Mouse (Mus musculus): Measurements from ENCODE around the gene Moxd1. TPM values are rescaled to one million over a fixed set of nuclear protein-coding genes. Genes with fewer than 3 reads are reported as not detected.

The Moxd1 gene
- 0.25 and 0.37 TPM in 2 replicates for polyA plus RNA-seq (2015; fragmentation: Nextera tagmentation; extraction: Ambion mirVana)

GRCm38 (mm10) chr10:24223449-24224143 is at the start of gene Moxd1:
TSS of gene Moxd1 (plus strand) at chr10:24223517.
- ATAC-seq (ENCODE audit: low read depth) (0 out of 2 replicates have a peak, but pooled peaks have one; percentile 10), DNase-seq (no peak)
- Histone ChIP-seq H3K9ac (no peak within 1 kb of the TSS), H3K4me2 (peak within 1 kb of the TSS; percentile 61), H3K9me3 (replicated peaks) (no peaks in the 10 kb centered on the region), H3K36me3 (no peaks in the 10 kb centered on the region), H3K4me3 (replicated peaks) (peak within 1 kb of the TSS; percentile 41), H3K4me1 (replicated peaks) (peaks cover 6% of the 10 kb centered on the region), H3K27me3 (peaks cover 41% of the 10 kb centered on the region), H3K27ac (no peak within 1 kb of the TSS)
- WGBS (ENCODE audit: insufficient replicate concordance): 2% methylated on average over 56 of the region's 56 CpGs

GRCm38 (mm10) chr10:24190392-24190791 is 32.9 kb upstream of the Moxd1 start:
- ATAC-seq (ENCODE audit: low read depth) (no peak), DNase-seq (no peak)
- no peak overlapping the region for H3K4me2 ChIP-seq
- H3K36me3 ChIP-seq: peaks cover 11% of the 10 kb centered on the region; the same call in 1 of the 2 replicates
- no peak overlapping the region for H3K27ac ChIP-seq
- H3K4me1 ChIP-seq (replicated peaks): no peaks in the 10 kb centered on the region
- WGBS (ENCODE audit: insufficient replicate concordance): 65% methylated on average over 7 of the region's 7 CpGs
- H3K27me3 ChIP-seq: no peaks in the 10 kb centered on the region
- H3K4me3 ChIP-seq (replicated peaks): no peak overlapping the region
- H3K9me3 ChIP-seq (replicated peaks): no peaks in the 10 kb centered on the region
- no peak overlapping the region for H3K9ac ChIP-seq

- no peaks in the 10 kb centered on the region for H3K9me3 ChIP-seq (replicated peaks)
- DNase-seq (no peak), ATAC-seq (ENCODE audit: low read depth) (no peak)
- no peaks in the 10 kb centered on the region for H3K4me1 ChIP-seq (replicated peaks)
- no peak overlapping the region for H3K9ac ChIP-seq
- no peak overlapping the region for H3K4me3 ChIP-seq (replicated peaks)
- 42% methylated on average over 1 of the region's 1 CpGs for WGBS (ENCODE audit: insufficient replicate concordance)
- no peak overlapping the region for H3K27ac ChIP-seq
- H3K27me3 ChIP-seq: no peaks in the 10 kb centered on the region
- H3K36me3 ChIP-seq: 0 out of 2 replicates have a peak, but pooled peaks cover 4% of the 10 kb centered on the region
- H3K4me2 ChIP-seq: no peak overlapping the region
Measured at GRCm38 (mm10) chr10:24191977-24192376, 31.3 kb upstream of the Moxd1 start.

DNA sequence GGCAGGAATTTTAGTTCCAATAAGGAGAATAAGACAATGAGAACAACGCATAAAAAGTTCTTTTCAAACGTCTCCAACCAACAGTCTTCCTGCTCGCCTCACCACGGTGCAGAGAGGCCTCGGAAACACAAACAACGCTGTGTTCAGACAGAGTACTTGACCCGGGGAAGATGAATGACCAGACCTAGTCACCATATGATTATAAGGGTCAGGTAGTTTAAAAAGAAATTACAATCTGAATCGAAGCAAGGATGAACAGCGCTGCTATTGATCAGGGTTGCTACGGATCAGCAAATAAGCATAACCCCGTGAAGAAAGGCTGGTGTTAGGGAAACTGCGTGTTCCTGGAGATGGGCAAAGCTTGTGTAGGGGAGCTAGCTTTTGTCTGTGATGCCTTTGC is 24.0 kb upstream of the Moxd1 start:
- no peak overlapping the region for H3K27ac ChIP-seq
- H3K9me3 ChIP-seq (replicated peaks): no peaks in the 10 kb centered on the region
- no peak overlapping the region for H3K4me2 ChIP-seq
- no peak overlapping the region for H3K4me3 ChIP-seq (replicated peaks)
- DNase-seq: no peak
- WGBS (ENCODE audit: insufficient replicate concordance): 75% methylated on average over 12 of the region's 12 CpGs
- no peaks in the 10 kb centered on the region for H3K27me3 ChIP-seq
- no peak overlapping the region for H3K9ac ChIP-seq
- no peaks in the 10 kb centered on the region for H3K4me1 ChIP-seq (replicated peaks)
- no peaks in the 10 kb centered on the region for H3K36me3 ChIP-seq
- no peak for ATAC-seq (ENCODE audit: low read depth)

- Histone ChIP-seq H3K27ac (no peak overlapping the region), H3K4me2 (no peak overlapping the region), H3K4me3 (replicated peaks) (no peak overlapping the region), H3K9me3 (replicated peaks) (no peaks in the 10 kb centered on the region), H3K36me3 (no peaks in the 10 kb centered on the region), H3K27me3 (no peaks in the 10 kb centered on the region), H3K9ac (no peak overlapping the region), H3K4me1 (replicated peaks) (no peaks in the 10 kb centered on the region)
- WGBS (ENCODE audit: insufficient replicate concordance): 73% methylated on average over 3 of the region's 3 CpGs
- DNase-seq (no peak), ATAC-seq (ENCODE audit: low read depth) (no peak)
Measured at GRCm38 (mm10) chr10:24200099-24200498, 23.2 kb upstream of the Moxd1 start.

DNA sequence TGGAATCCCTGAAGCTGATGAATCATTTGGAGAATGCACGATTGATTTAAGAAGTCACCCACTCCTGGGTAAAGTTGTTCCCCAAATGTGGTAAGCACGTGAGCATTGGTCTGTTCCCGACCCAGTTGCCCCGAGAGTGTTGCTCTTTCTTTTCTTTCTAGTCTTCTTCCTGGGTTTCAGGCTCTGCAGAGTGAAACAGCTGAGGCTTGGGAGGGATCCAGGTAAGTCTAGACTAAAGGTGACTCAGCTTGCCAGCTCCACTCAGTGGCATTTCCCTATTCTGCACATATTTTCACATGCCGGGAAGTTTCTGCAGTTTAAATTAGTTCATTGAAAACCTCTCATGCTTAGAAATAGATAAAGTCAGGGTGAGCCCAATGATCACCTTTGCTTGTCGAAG is 13.2 kb upstream of the Moxd1 start:
- H3K9ac ChIP-seq: no peak overlapping the region
- 63% methylated on average over 6 of the region's 6 CpGs for WGBS (ENCODE audit: insufficient replicate concordance)
- H3K9me3 ChIP-seq (replicated peaks): no peaks in the 10 kb centered on the region
- H3K4me2 ChIP-seq: no peak overlapping the region
- no peaks in the 10 kb centered on the region for H3K27me3 ChIP-seq
- DNase-seq: no peak
- H3K4me1 ChIP-seq (replicated peaks): no peaks in the 10 kb centered on the region
- H3K27ac ChIP-seq: no peak overlapping the region
- no peaks in the 10 kb centered on the region for H3K36me3 ChIP-seq
- no peak for ATAC-seq (ENCODE audit: low read depth)
- H3K4me3 ChIP-seq (replicated peaks): no peak overlapping the region

DNA sequence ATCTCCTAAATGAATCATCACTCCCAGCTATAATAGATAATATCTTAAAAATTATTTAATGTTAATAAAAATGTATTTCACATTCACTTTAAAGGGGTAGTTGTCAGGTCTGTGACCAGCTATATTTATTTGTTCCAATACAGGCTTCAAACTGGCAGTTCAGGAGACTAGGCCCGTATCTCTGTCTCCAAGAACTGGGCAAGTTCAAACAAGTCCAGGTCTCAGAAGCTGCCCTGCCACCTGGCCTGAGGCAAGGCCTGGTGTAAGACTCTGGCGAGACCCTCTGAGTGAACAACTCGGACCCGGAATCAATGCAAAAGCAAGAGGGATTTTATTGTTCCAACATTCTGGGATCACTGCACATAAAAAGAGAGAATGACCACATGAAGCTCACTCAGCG is 10.0 kb upstream of the Moxd1 start:
- 62% methylated on average over 5 of the region's 5 CpGs for WGBS (ENCODE audit: insufficient replicate concordance)
- Histone ChIP-seq H3K4me3 (replicated peaks) (no peak overlapping the region), H3K27ac (no peak overlapping the region), H3K36me3 (no peaks in the 10 kb centered on the region), H3K27me3 (no peaks in the 10 kb centered on the region), H3K4me1 (replicated peaks) (no peaks in the 10 kb centered on the region), H3K9me3 (replicated peaks) (no peaks in the 10 kb centered on the region), H3K4me2 (no peak overlapping the region), H3K9ac (no peak overlapping the region)
- DNase-seq (no peak), ATAC-seq (ENCODE audit: low read depth) (no peak)

DNA sequence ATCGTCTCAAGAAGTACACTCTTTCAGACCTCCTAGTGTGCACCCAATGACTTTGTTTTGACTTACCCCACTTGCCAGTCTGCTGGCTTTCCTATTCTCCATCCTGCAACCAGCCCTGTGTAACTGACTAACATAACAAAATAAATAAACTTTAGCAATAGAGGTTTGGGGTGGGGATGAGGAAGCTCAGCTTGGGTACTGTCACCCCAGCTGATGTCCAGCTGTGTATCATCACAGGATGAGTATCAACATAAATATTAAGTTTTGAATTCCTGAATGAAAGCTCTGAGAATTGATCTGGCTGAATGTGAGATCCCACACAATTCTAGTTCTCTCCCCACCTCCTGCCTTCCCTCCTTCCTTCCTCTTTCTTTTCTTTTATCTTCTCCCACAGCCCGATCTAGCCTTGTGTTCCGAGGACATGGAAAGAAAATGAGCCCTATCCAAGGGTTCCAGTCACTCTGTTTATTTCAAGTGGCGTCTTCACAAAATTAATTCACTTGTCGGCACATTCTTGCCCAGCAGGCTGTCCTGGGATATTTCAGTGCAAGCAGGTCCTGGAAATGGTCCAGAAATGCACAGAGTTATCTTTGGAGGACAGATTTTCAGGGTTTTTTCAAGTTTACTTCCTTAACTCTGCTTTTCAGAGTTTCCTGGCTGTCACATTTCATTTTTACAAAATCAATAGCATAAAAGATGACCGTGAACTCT is 5.6 kb upstream of the Moxd1 start:
- H3K4me3 ChIP-seq (replicated peaks): no peak overlapping the region
- WGBS (ENCODE audit: insufficient replicate concordance): 42% methylated on average over 6 of the region's 6 CpGs
- H3K9me3 ChIP-seq (replicated peaks): no peaks in the 10 kb centered on the region
- no peak overlapping the region for H3K27ac ChIP-seq
- ATAC-seq (ENCODE audit: low read depth) (no peak), DNase-seq (no peak)
- H3K36me3 ChIP-seq: no peaks in the 10 kb centered on the region
- H3K27me3 ChIP-seq: peaks cover 14% of the 10 kb centered on the region
- H3K9ac ChIP-seq: no peak overlapping the region
- no peak overlapping the region for H3K4me2 ChIP-seq
- H3K4me1 ChIP-seq (replicated peaks): no peaks in the 10 kb centered on the region

- ATAC-seq (ENCODE audit: low read depth) (no peak), DNase-seq (no peak)
- 59% methylated on average over 5 of the region's 5 CpGs for WGBS (ENCODE audit: insufficient replicate concordance)
- H3K36me3 ChIP-seq: no peaks in the 10 kb centered on the region
- H3K4me3 ChIP-seq (replicated peaks): no peak overlapping the region
- peaks cover 6% of the 10 kb centered on the region for H3K4me1 ChIP-seq (replicated peaks)
- no peak overlapping the region for H3K27ac ChIP-seq
- no peak overlapping the region for H3K4me2 ChIP-seq
- H3K27me3 ChIP-seq: peaks cover 41% of the 10 kb centered on the region
- H3K9me3 ChIP-seq (replicated peaks): no peaks in the 10 kb centered on the region
- no peak overlapping the region for H3K9ac ChIP-seq
Measured at GRCm38 (mm10) chr10:24220931-24221330, 2.4 kb upstream of the Moxd1 start.

GRCm38 (mm10) chr10:24222911-24223310 is 406 bp upstream of the Moxd1 start:
- WGBS (ENCODE audit: insufficient replicate concordance): 17% methylated on average over 6 of the region's 6 CpGs
- H3K9me3 ChIP-seq (replicated peaks): no peaks in the 10 kb centered on the region
- H3K9ac ChIP-seq: no peak overlapping the region
- peaks cover 6% of the 10 kb centered on the region for H3K4me1 ChIP-seq (replicated peaks)
- H3K4me3 ChIP-seq (replicated peaks): peak overlapping the region; percentile 41
- H3K36me3 ChIP-seq: no peaks in the 10 kb centered on the region
- no peak for ATAC-seq (ENCODE audit: low read depth)
- H3K27me3 ChIP-seq: peaks cover 41% of the 10 kb centered on the region
- no peak for DNase-seq
- no peak overlapping the region for H3K27ac ChIP-seq
- H3K4me2 ChIP-seq: peak overlapping the region; percentile 61

GRCm38 (mm10) chr10:24224591-24224990 is 1.3 kb downstream of the Moxd1 start:
- no peak overlapping the region for H3K4me2 ChIP-seq
- H3K4me1 ChIP-seq (replicated peaks): peaks cover 6% of the 10 kb centered on the region
- 24% methylated on average over 8 of the region's 8 CpGs for WGBS (ENCODE audit: insufficient replicate concordance)
- DNase-seq (no peak), ATAC-seq (ENCODE audit: low read depth) (no peak)
- no peaks in the 10 kb centered on the region for H3K36me3 ChIP-seq
- H3K4me3 ChIP-seq (replicated peaks): no peak overlapping the region
- H3K27ac ChIP-seq: no peak overlapping the region
- H3K9ac ChIP-seq: no peak overlapping the region
- no peaks in the 10 kb centered on the region for H3K9me3 ChIP-seq (replicated peaks)
- peaks cover 41% of the 10 kb centered on the region for H3K27me3 ChIP-seq
